Mouse (Mus musculus): ENCODE results near the gene Lrmp.
"Not testable (repeated sequence)": the region's sequence is repeated elsewhere in the genome, so short reads cannot be mapped to it uniquely, and the experiment has no call there.

Lrmp gene

GRCm38 (mm10) chr6:145115476-145116097, at the start of gene Lrmp:
Lrmp (plus strand) TSS chr6:145115653.
- DNase-seq (ENCODE audit: low spot score), result no peak

- no peak for DNase-seq (ENCODE audit: low spot score)
Observed at GRCm38 (mm10) chr6:145066416-145066815, 49.0 kb upstream of the Lrmp start.

- DNase-seq (ENCODE audit: low spot score), result no peak
Observed at GRCm38 (mm10) chr6:145067679-145068078, 47.8 kb upstream of the Lrmp start.

GRCm38 (mm10) chr6:145069397-145069796, 46.1 kb upstream of the Lrmp start:
- no peak for DNase-seq (ENCODE audit: low spot score)

- no peak for DNase-seq (ENCODE audit: low spot score)
Observed at GRCm38 (mm10) chr6:145069921-145070320, 45.5 kb upstream of the Lrmp start.

GRCm38 (mm10) chr6:145074461-145074860, 41.0 kb upstream of the Lrmp start:
- DNase-seq (ENCODE audit: low spot score), result no peak

GRCm38 (mm10) chr6:145075088-145075547, 40.3 kb upstream of the Lrmp start:
- DNase-seq (ENCODE audit: low spot score), result no peak

- DNase-seq (ENCODE audit: low spot score), result no peak
Observed at GRCm38 (mm10) chr6:145075548-145076224, 39.8 kb upstream of the Lrmp start, which contains the start of gene Bcat1. Bcat1 (minus strand) TSS chr6:145076184.

GRCm38 (mm10) chr6:145076286-145076685, 39.2 kb upstream of the Lrmp start:
- no peak for DNase-seq (ENCODE audit: low spot score)

GRCm38 (mm10) chr6:145079087-145079759, 36.2 kb upstream of the Lrmp start:
- DNase-seq (ENCODE audit: low spot score), result no peak

GRCm38 (mm10) chr6:145081721-145082120, 33.7 kb upstream of the Lrmp start:
- no peak for DNase-seq (ENCODE audit: low spot score)

GRCm38 (mm10) chr6:145084343-145085117, 30.9 kb upstream of the Lrmp start:
- DNase-seq (ENCODE audit: low spot score), result no peak

- DNase-seq (ENCODE audit: low spot score), result no peak
Observed at GRCm38 (mm10) chr6:145088451-145089113, 26.9 kb upstream of the Lrmp start.

GRCm38 (mm10) chr6:145089373-145089772, 26.1 kb upstream of the Lrmp start:
- no peak for DNase-seq (ENCODE audit: low spot score)

- no peak for DNase-seq (ENCODE audit: low spot score)
Observed at GRCm38 (mm10) chr6:145090201-145090863, 25.1 kb upstream of the Lrmp start.

GRCm38 (mm10) chr6:145090928-145091327, 24.5 kb upstream of the Lrmp start:
- DNase-seq (ENCODE audit: low spot score), result no peak

- DNase-seq (ENCODE audit: low spot score), result no peak
Observed at GRCm38 (mm10) chr6:145091998-145092397, 23.5 kb upstream of the Lrmp start.

- DNase-seq (ENCODE audit: low spot score), result not testable (repeated sequence)
Observed at GRCm38 (mm10) chr6:145093038-145093622, 22.3 kb upstream of the Lrmp start.

GRCm38 (mm10) chr6:145094431-145094830, 21.0 kb upstream of the Lrmp start:
- no peak for DNase-seq (ENCODE audit: low spot score)

- DNase-seq (ENCODE audit: low spot score), result no peak
Observed at GRCm38 (mm10) chr6:145100923-145101322, 14.5 kb upstream of the Lrmp start.

Measured in spleen, adult 12 weeks (tissue).